Mouse (Mus musculus): ENCODE measurements at regions not wholly inside any gene's neighbourhood (a gene's known extent, or its start where the extent isn't known, plus 50 kb on each side); places are given as distances from the start of the nearest gene placed in this dataset.

- no peak for DNase-seq (ENCODE audit: low read depth, low spot score)
Observed at GRCm38 (mm10) chr8:15734461-15734860, 688.6 kb upstream of the BB014433 start.

- DNase-seq (ENCODE audit: low read depth, low spot score), result no peak
Observed at GRCm38 (mm10) chr8:15731324-15731723, 685.4 kb upstream of the BB014433 start.

GRCm38 (mm10) chr8:15729075-15729474 lies 683.2 kb upstream of the BB014433 start:
- DNase-seq (ENCODE audit: low read depth, low spot score), result peak; percentile 19

- no peak for DNase-seq (ENCODE audit: low read depth, low spot score)
Observed at GRCm38 (mm10) chr8:15726310-15726709, 680.4 kb upstream of the BB014433 start.

All from retina, postnatal 7 days (tissue).